Mouse (Mus musculus) embryonic stem cell, embryonic (primary cell): ENCODE measurements around the gene Serinc1.

ENCODE experiments used
- CTCF ChIA-PET, 4 experiments: fragments of 300-600 bp in 2 of 4; fragments of 350-600 bp in 2 of 4; sonication (Branson Sonifier 250); formaldehyde crosslinking; loops; one replicate each; lab custom pipeline; 2022; ENCODE audit warnings: inconsistent platforms in 2 of 4; lab: Charles Lee
- POLR2A ChIA-PET, 4 experiments: fragments of 300-600 bp in 2 of 4; fragments of 350-600 bp in 2 of 4; sonication (Branson Sonifier 250); formaldehyde crosslinking; loops; one replicate each; lab custom pipeline; 2022; ENCODE audit warnings: antibody characterized with exemption in 4 of 4, inconsistent platforms in 1 of 4; lab: Charles Lee

The Serinc1 gene

GRCm38 (mm10) chr10:57492050-57492449 is 40.3 kb downstream of the Serinc1 start:
- CTCF ChIA-PET = no interaction called here
- POLR2A ChIA-PET = interaction anchor here in 2 of 4 experiments (0.6 to 2.6 kb wide), 2 partner anchors 31 to 815 kb away, joined by 4 to 7 read pairs; no protein-coding TSS in a partner anchor

- POLR2A ChIA-PET = interaction anchor here in 3 of 4 experiments (0.6 to 4.9 kb wide), 12 partner anchors 8 to 836 kb away, joined by 3 to 32 read pairs (median 4); partner anchors contain the start of gene Serinc1 (in 1 of the 3)
- CTCF ChIA-PET = no interaction called here
These were observed 43.7 kb downstream of the Serinc1 start for GRCm38 (mm10) chr10:57488591-57488990.

DNA sequence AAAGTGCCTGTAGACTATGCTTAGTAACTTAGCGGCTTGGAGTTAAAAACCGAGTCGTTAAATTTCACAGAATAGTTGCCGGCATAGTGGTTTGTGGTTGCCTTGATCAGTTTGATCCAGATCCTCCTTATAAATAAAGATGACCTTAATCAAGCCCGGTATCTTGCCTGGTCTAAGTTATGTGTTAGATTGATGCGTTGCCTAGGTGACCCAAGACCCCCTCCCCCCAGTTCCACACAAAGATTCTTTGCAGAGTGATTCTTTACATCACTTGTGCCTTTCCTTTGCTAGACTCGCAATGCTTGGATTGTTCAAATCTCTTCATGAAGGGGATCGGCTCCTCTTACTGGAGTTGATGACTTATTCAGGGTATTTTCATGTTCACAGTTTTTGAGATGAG is 45.1 kb downstream of the Serinc1 start:
- CTCF ChIA-PET = interaction anchor here in 1 of 4 experiments (1.2 kb wide), 1 partner anchor 27 kb away, joined by 3 read pairs; no protein-coding TSS in a partner anchor
- POLR2A ChIA-PET = interaction anchor here in 3 of 4 experiments (0.8 to 4.9 kb wide), 13 partner anchors 9 to 52 kb away, joined by 3 to 32 read pairs (median 9); partner anchors contain the start of gene Serinc1 (in 2 of the 3)

DNA sequence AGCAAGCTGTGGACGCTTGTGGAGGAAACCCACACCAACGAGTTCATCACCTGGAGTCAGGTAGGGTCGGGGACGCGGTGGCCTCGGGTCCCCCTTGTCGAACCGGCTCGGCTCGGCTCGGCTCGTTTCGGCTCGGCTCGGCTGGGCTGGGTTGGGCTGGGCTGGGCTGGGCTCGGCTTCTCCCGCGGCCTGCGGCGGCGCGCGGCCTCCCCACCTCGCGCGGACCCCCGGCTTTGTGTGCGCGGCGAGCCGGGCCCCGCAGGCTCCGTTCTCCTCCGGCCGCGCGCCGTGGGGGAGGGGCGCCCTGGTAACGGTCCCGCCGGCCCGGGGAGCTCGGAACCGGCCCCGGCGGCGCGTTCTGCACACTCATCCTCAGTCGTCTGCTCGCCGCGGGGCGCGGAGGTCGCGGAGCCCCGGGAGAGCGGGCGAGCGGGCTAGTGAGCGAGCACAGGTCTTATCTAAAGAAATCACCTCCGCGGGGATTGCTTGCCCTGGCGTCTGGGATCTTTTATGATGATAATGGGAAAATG is 45.7 kb downstream of the Serinc1 start:
- CTCF ChIA-PET = interaction anchor here in 1 of 4 experiments (1.2 kb wide), 1 partner anchor 26 kb away, joined by 3 read pairs; no protein-coding TSS in a partner anchor
- POLR2A ChIA-PET = interaction anchor here (0.6 to 4.9 kb wide), 24 partner anchors 9 to 838 kb away, joined by 3 to 32 read pairs (median 4); partner anchors contain the start of gene Serinc1 (in 2 of the 4)

- CTCF ChIA-PET = interaction anchor here in 2 of 4 experiments (0.6 to 1.2 kb wide), 2 partner anchors 26 to 869 kb away, joined by 3 read pairs; no protein-coding TSS in a partner anchor
- POLR2A ChIA-PET = interaction anchor here (0.7 to 4.9 kb wide), 25 partner anchors 9 to 1109 kb away, joined by 3 to 32 read pairs (median 4); partner anchors contain the start of genes Serinc1 (in 2 of the 4) and Gja1 (in 1 of the 4)
These were observed 46.3 kb downstream of the Serinc1 start, which contains the start of gene Hsf2 for GRCm38 (mm10) chr10:57485908-57486541. TSS of gene Hsf2 (plus strand) at chr10:57486385.

DNA sequence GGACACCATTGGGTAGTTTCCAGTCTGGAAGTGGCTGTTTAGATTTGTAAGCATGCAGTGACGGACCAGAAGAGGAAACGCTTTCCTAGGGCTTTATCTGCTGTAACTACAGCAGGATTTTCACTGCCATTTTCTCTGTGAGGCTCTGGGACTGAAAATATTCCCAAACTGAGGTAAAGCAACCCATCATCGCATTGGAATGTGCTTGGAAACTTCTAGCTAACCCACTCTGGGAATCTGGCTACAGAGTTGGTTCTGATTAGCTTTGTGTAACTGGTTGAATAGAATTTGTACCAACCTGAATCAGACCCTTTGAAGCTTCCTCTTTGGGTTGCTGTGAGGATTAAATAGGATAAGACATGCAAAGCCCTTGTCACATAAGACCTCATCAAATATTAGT is 47.6 kb downstream of the Serinc1 start:
- POLR2A ChIA-PET = interaction anchor here in 2 of 4 experiments (1.0 to 3.3 kb wide), 3 partner anchors 11 to 1108 kb away, joined by 3 to 17 read pairs (median 7); partner anchors contain the start of gene Gja1 (in 1 of the 2)
- CTCF ChIA-PET = no interaction called here

DNA sequence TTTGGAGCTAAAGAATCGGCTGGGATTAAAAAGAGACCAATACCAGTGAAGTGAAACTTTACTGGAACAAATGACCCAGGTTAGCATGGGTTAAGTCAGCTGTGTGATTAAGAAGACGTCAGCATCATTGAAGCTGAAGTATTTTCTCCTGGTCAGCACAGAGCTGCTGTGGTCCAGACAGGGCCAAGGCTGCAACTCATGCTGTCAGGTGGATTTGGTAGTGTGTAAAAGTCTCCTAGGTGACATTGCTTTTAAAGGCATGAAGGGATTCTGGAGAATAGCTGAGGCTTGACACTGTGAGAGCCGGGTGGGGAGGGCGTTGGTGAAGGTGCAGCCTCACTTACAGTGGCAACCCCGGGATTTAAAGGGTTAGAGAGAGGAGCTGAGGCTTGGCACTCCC is 50.6 kb downstream of the Serinc1 start:
- CTCF ChIA-PET = no interaction called here
- POLR2A ChIA-PET = interaction anchor here in 2 of 4 experiments (0.7 to 1.1 kb wide), 2 partner anchors 50 to 915 kb away, joined by 4 to 5 read pairs; partner anchors contain the start of gene Serinc1 (in 1 of the 2)

DNA sequence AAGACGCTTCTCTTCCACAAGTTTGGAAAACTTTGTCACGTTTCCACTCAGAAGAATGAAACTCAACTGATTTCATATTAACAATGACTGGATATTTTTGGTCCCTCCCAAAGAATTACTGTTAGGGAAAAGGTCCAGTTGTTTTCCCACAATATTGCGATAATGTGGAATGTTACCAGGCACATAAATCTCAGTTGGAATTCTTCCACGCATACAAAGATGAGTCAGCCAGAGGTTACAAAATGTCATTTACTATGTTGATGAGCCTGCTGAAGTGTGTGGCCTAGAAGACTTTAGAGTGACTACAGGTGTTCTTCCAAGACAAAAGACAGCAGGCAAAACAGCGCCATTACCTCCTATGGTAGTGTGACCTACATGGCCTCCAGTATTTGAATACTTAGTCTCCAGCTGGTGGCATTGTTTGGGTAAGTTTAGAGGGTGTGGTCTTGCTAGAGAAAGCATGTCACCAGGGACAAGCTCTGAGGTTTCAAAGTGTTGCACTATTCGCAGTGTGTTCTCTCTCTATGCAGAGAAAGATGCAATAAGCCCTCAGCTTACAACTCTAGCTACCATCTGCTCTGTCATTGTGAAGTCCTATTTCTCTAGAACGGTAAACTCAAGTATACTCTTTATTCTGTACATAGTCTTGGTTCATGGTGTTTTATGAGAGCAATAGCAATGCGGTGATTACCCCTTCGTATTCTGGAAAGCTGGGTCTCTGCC is 55.0 kb downstream of the Serinc1 start:
- CTCF ChIA-PET = interaction anchor here in 1 of 4 experiments (1.3 kb wide), 1 partner anchor 94 kb away, joined by 3 read pairs; no protein-coding TSS in a partner anchor
- POLR2A ChIA-PET = interaction anchor here in 3 of 4 experiments (0.8 to 4.4 kb wide), 9 partner anchors 9 to 55 kb away, joined by 3 to 32 read pairs (median 4); partner anchors contain the start of genes Hsf2 (in 3 of the 3) and Serinc1 (in 2 of the 3)
